Mouse (Mus musculus) midbrain, postnatal 0 days (tissue): ENCODE measurements around the gene Ubald1. TPM values are rescaled to one million over a fixed set of nuclear protein-coding genes. Genes with fewer than 3 reads are reported as not detected.

Experiments used
- ATAC-seq: fragments of 200-750 bp; cut with Nextera tagmentation; 2 replicates; pipeline ENCODE4 v1.8.0; 2017; ENCODE audit warnings: moderate number of reproducible peaks, mild to moderate bottlenecking, moderate TSS enrichment, moderate library complexity; ENCODE audit not compliant: low FRiP score
- DNase-seq: peaks from one replicate; pipeline ENCODE4 v3.0.0-alpha.2; 2015; ENCODE audit warnings: low spot score
- H3K27ac ChIP-seq: fragments of 300-500 bp; sonication (generic); 2 replicates; pipeline ENCODE4 v1.5.1; 2014; ENCODE audit warnings: low read depth, mild to moderate bottlenecking, low read length, mixed read lengths
- H3K27me3 ChIP-seq: fragments of 300-500 bp; sonication (generic); 2 replicates; pipeline ENCODE4 v1.6.1; 2014; ENCODE audit warnings: low read length, control low read depth, mixed read lengths; ENCODE audit not compliant: insufficient read depth
- H3K36me3 ChIP-seq: fragments of 300-500 bp; sonication (generic); 2 replicates; pipeline ENCODE4 v1.6.1; 2014; ENCODE audit warnings: low read length, control low read depth, mixed read lengths; ENCODE audit not compliant: insufficient read depth
- H3K4me1 ChIP-seq: fragments of 300-500 bp; sonication (generic); 2 replicates; pipeline ENCODE4 v1.6.1; 2014; ENCODE audit warnings: mild to moderate bottlenecking, control low read depth, antibody characterized with exemption, low read length, mixed read lengths; ENCODE audit not compliant: insufficient read depth
- H3K4me2 ChIP-seq: fragments of 300-500 bp; sonication (generic); 2 replicates; pipeline ENCODE4 v1.6.1; 2014; ENCODE audit warnings: low read depth, mild to moderate bottlenecking, low read length, mixed read lengths; ENCODE audit not compliant: poor library complexity, severe bottlenecking
- H3K4me3 ChIP-seq: fragments of 300-500 bp; sonication (generic); 2 replicates; pipeline ENCODE4 v1.5.1; 2014; ENCODE audit warnings: low read depth, mild to moderate bottlenecking, low read length, moderate library complexity
- H3K9ac ChIP-seq: fragments of 300-500 bp; sonication (generic); replicated peaks from 2 replicates; pipeline ENCODE4 v1.6.1; 2014; ENCODE audit warnings: mild to moderate bottlenecking, low read length, moderate library complexity, mixed read lengths; ENCODE audit not compliant: poor library complexity, severe bottlenecking
- H3K9me3 ChIP-seq: fragments of 300-500 bp; sonication (generic); 2 replicates; pipeline ENCODE4 v1.6.1; 2016; ENCODE audit warnings: low read length, control low read depth
- CTCF ChIP-seq: IDR thresholded peaks from 2 replicates; pipeline ENCODE4 v1.5.1; 2016; ENCODE audit warnings: antibody characterized with exemption, mild to moderate bottlenecking
- WGBS: fragments of 180-500 bp; shearing (Covaris S2); extraction: QIAGEN DNeasy Blood & Tissue Kit; methylation state at CpG from one replicate; pipeline ENCODE4 v1.1.7; 2014; 5-methylcytosine and 5-hydroxymethylcytosine counted together
- polyA plus RNA-seq: library from polyadenylated mRNA; unstranded; fragments of >200 nt; fragmentation: Nextera tagmentation; extraction: Ambion mirVana; gene quantifications from 2 replicates; pipeline ENCODE4 v1.2.1, GENCODE M21; 2015
- total RNA-seq: library from RNA; depleted of rRNA; stranded (reverse); fragments of >200 nt; gene quantifications from 2 replicates; pipeline ENCODE4 v1.2.3, GENCODE M21; 2014

Ubald1 gene
- total and polyA plus RNA-seq, 2 experiments from 2014 or later: 35.0 to 79.9 TPM

GRCm38 (mm10) chr16:4879101-4879707 is 911 bp downstream of the Ubald1 start:
- WGBS: under 1% methylated on average over 53 of the region's 54 CpGs
- Histone ChIP-seq H3K9me3 (no peaks in the 10 kb centered on the region), H3K4me2 (peak overlapping the region; percentile 72), H3K27me3 (no peaks in the 10 kb centered on the region), H3K27ac (peak overlapping the region; percentile 98), H3K4me3 (peak overlapping the region; percentile 78), H3K9ac (peak overlapping the region; percentile 89), H3K36me3 (peaks cover 3% of the 10 kb centered on the region; the same call in 1 of the 2 replicates), H3K4me1 (peaks cover 20% of the 10 kb centered on the region)
- peak; percentile 65 for DNase-seq
- TF ChIP-seq CTCF: no peak
- peak; percentile 50 for ATAC-seq

GRCm38 (mm10) chr16:4878192-4878885 is 1.8 kb downstream of the Ubald1 start:
- no peaks in the 10 kb centered on the region for H3K27me3 ChIP-seq
- ATAC-seq (no peak), DNase-seq (no peak)
- peak overlapping the region; percentile 98 for H3K27ac ChIP-seq
- H3K9ac ChIP-seq: peak overlapping the region; percentile 89
- WGBS: 35% methylated on average over 5 of the region's 5 CpGs
- H3K36me3 ChIP-seq: peaks cover 3% of the 10 kb centered on the region; the same call in 1 of the 2 replicates
- peak overlapping the region; percentile 78 for H3K4me3 ChIP-seq
- no peaks in the 10 kb centered on the region for H3K9me3 ChIP-seq
- peaks cover 20% of the 10 kb centered on the region for H3K4me1 ChIP-seq
- TF ChIP-seq CTCF: no peak
- H3K4me2 ChIP-seq: peak overlapping the region; percentile 72

DNA sequence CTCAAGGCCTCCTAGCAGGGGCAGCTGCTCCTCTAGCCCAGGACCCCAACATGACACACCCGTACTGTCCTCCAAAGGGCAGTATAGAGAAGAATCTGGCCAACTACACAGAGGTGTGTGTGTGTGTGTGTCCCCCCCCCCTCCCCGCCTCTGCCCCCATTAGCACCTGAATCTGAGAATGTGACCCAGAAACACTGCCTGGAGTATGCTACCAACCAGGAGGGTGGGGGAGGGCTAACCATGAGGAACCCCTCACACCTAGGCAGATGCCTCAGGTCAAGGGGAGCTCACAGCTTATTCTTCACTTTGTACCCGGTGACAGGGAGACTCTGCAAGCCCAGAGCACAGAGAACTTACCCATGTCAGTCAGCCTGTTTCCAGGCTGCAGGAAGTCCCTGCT is 2.4 kb downstream of the Ubald1 start:
- peak overlapping the region; percentile 78 for H3K4me3 ChIP-seq
- H3K4me2 ChIP-seq: peak overlapping the region; percentile 72
- peak overlapping the region; percentile 89 for H3K9ac ChIP-seq
- peak overlapping the region; percentile 98 for H3K27ac ChIP-seq
- H3K4me1 ChIP-seq: peaks cover 20% of the 10 kb centered on the region
- WGBS: 75% methylated on average over 3 of the region's 3 CpGs
- DNase-seq (no peak), ATAC-seq (no peak)
- no peaks in the 10 kb centered on the region for H3K27me3 ChIP-seq
- H3K36me3 ChIP-seq: peaks cover 3% of the 10 kb centered on the region; the same call in 1 of the 2 replicates
- H3K9me3 ChIP-seq: no peaks in the 10 kb centered on the region
- no peak for TF ChIP-seq CTCF

GRCm38 (mm10) chr16:4877195-4877594 is 2.9 kb downstream of the Ubald1 start:
- no peak overlapping the region; the same call in 1 of the 2 replicates for H3K9ac ChIP-seq
- H3K4me1 ChIP-seq: peaks cover 20% of the 10 kb centered on the region
- H3K27ac ChIP-seq: no peak overlapping the region
- ATAC-seq (no peak), DNase-seq (no peak)
- no peaks in the 10 kb centered on the region for H3K27me3 ChIP-seq
- no peak overlapping the region for H3K4me3 ChIP-seq
- TF ChIP-seq CTCF: no peak
- H3K4me2 ChIP-seq: no peak overlapping the region; the same call in 1 of the 2 replicates
- H3K36me3 ChIP-seq: peaks cover 3% of the 10 kb centered on the region; the same call in 1 of the 2 replicates
- H3K9me3 ChIP-seq: no peaks in the 10 kb centered on the region
- 86% methylated on average over 4 of the region's 4 CpGs for WGBS

- no peak overlapping the region for H3K4me2 ChIP-seq
- WGBS: 80% methylated on average over 8 of the region's 8 CpGs
- no peak overlapping the region for H3K4me3 ChIP-seq
- no peaks in the 10 kb centered on the region for H3K27me3 ChIP-seq
- H3K27ac ChIP-seq: no peak overlapping the region
- no peak overlapping the region for H3K9ac ChIP-seq
- H3K9me3 ChIP-seq: no peaks in the 10 kb centered on the region
- H3K36me3 ChIP-seq: peaks cover 3% of the 10 kb centered on the region; the same call in 1 of the 2 replicates
- H3K4me1 ChIP-seq: peaks cover 14% of the 10 kb centered on the region
- TF ChIP-seq CTCF: no peak
- peak; percentile 85 for DNase-seq
- no peak for ATAC-seq
These were observed 4.0 kb downstream of the Ubald1 start for GRCm38 (mm10) chr16:4876033-4876680.
